In genomic region chr16:7099506-7100300, GRCm38 (mm10) we compare ENCODE assay signal across 8 mouse cellular contexts.
A peak's percentile ranks its signal among the peaks of the same experiment; 100 is the strongest.
DNase-seq lines count a peak whose midpoint lies in the region; ATAC-seq and TF ChIP-seq lines count a peak whose summit lies in the region.

No protein-coding gene starts in this region.

- H3K4me1 ChIP-seq in liver, postnatal 0 days (ENCODE audit: insufficient read depth): 0 out of 2 replicates have a peak, but pooled peaks cover 3% of the 10 kb centered on the region
- no peaks in the 10 kb centered on the region for H3K4me1 ChIP-seq in midbrain, embryonic 15.5 days

- WGBS in liver, postnatal 0 days (ENCODE audit: insufficient replicate concordance): 58% methylated on average over 11 of the region's 11 CpGs
- WGBS in midbrain, embryonic 15.5 days: 85% methylated on average over 11 of the region's 11 CpGs

- no peaks in the 10 kb centered on the region for H3K36me3 ChIP-seq in liver, postnatal 0 days (replicated peaks; ENCODE audit: insufficient read depth, low read length)
- no peaks in the 10 kb centered on the region for H3K36me3 ChIP-seq in midbrain, embryonic 15.5 days (replicated peaks)

- peak; percentile 36 for DNase-seq in MN1 (ENCODE audit: low spot score)
- DNase-seq in brain, embryonic 18.5 days (ENCODE audit: low read depth, low spot score): peak; percentile 14
- peak; percentile 46 for DNase-seq in gastrocnemius, postnatal 14 days
- peak; percentile 64 to 68 for DNase-seq in kidney, postnatal 36 days
- peak; percentile 59 for DNase-seq in liver, postnatal 0 days
- no peak for DNase-seq in ovary, postnatal 36 days (ENCODE audit: low spot score)
- DNase-seq in thymus, postnatal 14 days: no peak

- TF ChIP-seq EP300 in liver, postnatal 0 days (IDR thresholded peaks at IDR 0.05; ENCODE audit: low read depth): no peak

- no peak for TF ChIP-seq CTCF in liver, postnatal 0 days (IDR thresholded peaks at IDR 0.05; ENCODE audit: low read depth)

- H3K27me3 ChIP-seq in liver, postnatal 0 days (ENCODE audit: insufficient read depth, low read length): no peaks in the 10 kb centered on the region
- H3K27me3 ChIP-seq in midbrain, embryonic 15.5 days (replicated peaks): no peaks in the 10 kb centered on the region

- intact Hi-C loops in gastrocnemius, postnatal 14 days (cut with DNase I; ENCODE audit: low total_unique reads): no loop called here

- ATAC-seq in liver, postnatal 0 days: peak; percentile 98
- ATAC-seq in midbrain, embryonic 15.5 days (replicated peaks): no peak

- H3K27ac ChIP-seq in liver, postnatal 0 days (ENCODE audit: low read depth): peak overlapping the region; percentile 81
- no peak overlapping the region for H3K27ac ChIP-seq in midbrain, embryonic 15.5 days

- H3K4me3 ChIP-seq in liver, postnatal 0 days (ENCODE audit: low read depth, low read length): no peak overlapping the region
- no peak overlapping the region for H3K4me3 ChIP-seq in midbrain, embryonic 15.5 days

- H3K9me3 ChIP-seq in liver, postnatal 0 days (ENCODE audit: low read length): no peaks in the 10 kb centered on the region
- H3K9me3 ChIP-seq in midbrain, embryonic 15.5 days: no peaks in the 10 kb centered on the region

- H3K9ac ChIP-seq in liver, postnatal 0 days (replicated peaks): no peak overlapping the region
- no peak overlapping the region for H3K9ac ChIP-seq in midbrain, embryonic 15.5 days

- H3K4me2 ChIP-seq in liver, postnatal 0 days (ENCODE audit: low read depth, low read length): no peak overlapping the region
- H3K4me2 ChIP-seq in midbrain, embryonic 15.5 days: no peak overlapping the region

Comparison
In these comparisons a context has a peak if more than half of its experiments do, and no peak if none do; other contexts are left out.
1. DNase-seq: peak in MN1 (single experiment), brain, embryonic 18.5 days (single experiment), gastrocnemius, postnatal 14 days (single experiment), kidney, postnatal 36 days (2 of 2) and liver, postnatal 0 days (single experiment); none in ovary, postnatal 36 days (single experiment) and thymus, postnatal 14 days (single experiment).